Mouse (Mus musculus): ENCODE measurements around the gene Ap1s3.

- no peak for TF ChIP-seq POLR2A (IDR thresholded peaks at IDR 0.05; ENCODE audit: borderline replicate concordance, insufficient read depth, low read length)
- TF ChIP-seq CTCF (IDR thresholded peaks at IDR 0.05; ENCODE audit: borderline replicate concordance, insufficient read depth, low read depth, low read length) = no peak
Measured at GRCm38 (mm10) chr1:79710216-79710615, 38.4 kb upstream of the Ap1s3 start.
